Mouse (Mus musculus) intestine, embryonic 15.5 days (tissue): ENCODE measurements at regions not wholly inside any gene's neighbourhood (a gene's known extent, or its start where the extent isn't known, plus 50 kb on each side); places are given as distances from the start of the nearest gene placed in this dataset.

ENCODE experiments used
- ATAC-seq: fragments of 200-750 bp; cut with Nextera tagmentation; 2 replicates; pipeline ENCODE4 v1.8.0; 2017; ENCODE audit warnings: moderate TSS enrichment, moderate library complexity
- H3K27ac ChIP-seq: fragments of 300-500 bp; sonication (generic); 2 replicates; pipeline ENCODE4 v1.5.1; 2015; ENCODE audit warnings: mild to moderate bottlenecking, inconsistent platforms
- H3K27me3 ChIP-seq: fragments of 300-500 bp; sonication (generic); replicated peaks from 2 replicates; pipeline ENCODE4 v1.6.1; 2015; ENCODE audit warnings: inconsistent platforms
- H3K36me3 ChIP-seq: fragments of 300-500 bp; sonication (generic); 2 replicates; pipeline ENCODE4 v1.6.1; 2015; ENCODE audit warnings: inconsistent platforms
- H3K4me1 ChIP-seq: fragments of 300-500 bp; sonication (generic); replicated peaks from 2 replicates; pipeline ENCODE4 v1.6.1; 2015; ENCODE audit warnings: inconsistent platforms
- H3K4me2 ChIP-seq: fragments of 300-500 bp; sonication (generic); replicated peaks from 2 replicates; pipeline ENCODE4 v1.6.1; 2015; ENCODE audit warnings: mild to moderate bottlenecking, inconsistent platforms
- H3K4me3 ChIP-seq: fragments of 300-500 bp; sonication (generic); replicated peaks from 2 replicates; pipeline ENCODE4 v1.5.1; 2015; ENCODE audit warnings: inconsistent platforms
- H3K9ac ChIP-seq: fragments of 300-500 bp; sonication (generic); 2 replicates; pipeline ENCODE4 v1.6.1; 2015; ENCODE audit warnings: inconsistent platforms
- H3K9me3 ChIP-seq: fragments of 300-500 bp; sonication (generic); 2 replicates; pipeline ENCODE4 v1.6.1; 2016; ENCODE audit warnings: inconsistent platforms
- WGBS: fragments of 180-500 bp; shearing (Covaris S2); methylation state at CpG from one replicate; pipeline ENCODE4 v1.1.7; 2015; 5-methylcytosine and 5-hydroxymethylcytosine counted together

GRCm38 (mm10) chr9:61487146-61487545 lies 115.0 kb downstream of the Tle3 start:
- Histone ChIP-seq H3K27ac (no peak overlapping the region), H3K9me3 (no peaks in the 10 kb centered on the region), H3K4me3 (no peak overlapping the region), H3K27me3 (0 out of 2 replicates have a peak, but pooled peaks cover 3% of the 10 kb centered on the region), H3K36me3 (no peaks in the 10 kb centered on the region), H3K4me1 (no peaks in the 10 kb centered on the region), H3K9ac (no peak overlapping the region), H3K4me2 (no peak overlapping the region)
- ATAC-seq = no peak
- WGBS = 69% methylated on average over 7 of the region's 7 CpGs

- WGBS = 27% methylated on average over 3 of the region's 3 CpGs
- no peak overlapping the region for H3K9ac ChIP-seq
- H3K4me2 ChIP-seq = no peak overlapping the region
- no peak overlapping the region for H3K27ac ChIP-seq
- no peaks in the 10 kb centered on the region for H3K36me3 ChIP-seq
- ATAC-seq = no peak
- no peak overlapping the region for H3K4me3 ChIP-seq
- no peaks in the 10 kb centered on the region for H3K4me1 ChIP-seq
- H3K27me3 ChIP-seq = 0 out of 2 replicates have a peak, but pooled peaks cover 3% of the 10 kb centered on the region
- H3K9me3 ChIP-seq = no peaks in the 10 kb centered on the region
Observed at GRCm38 (mm10) chr9:61484391-61484790, 112.2 kb downstream of the Tle3 start.

GRCm38 (mm10) chr9:61479626-61480025 lies 107.5 kb downstream of the Tle3 start:
- Histone ChIP-seq H3K27ac (no peak overlapping the region), H3K27me3 (no peaks in the 10 kb centered on the region), H3K4me2 (no peak overlapping the region), H3K4me1 (no peaks in the 10 kb centered on the region), H3K36me3 (no peaks in the 10 kb centered on the region), H3K4me3 (no peak overlapping the region), H3K9ac (no peak overlapping the region), H3K9me3 (no peaks in the 10 kb centered on the region)
- ATAC-seq = no peak
- 46% methylated on average over 6 of the region's 6 CpGs for WGBS

- ATAC-seq = no peak
- no peaks in the 10 kb centered on the region for H3K36me3 ChIP-seq
- H3K4me2 ChIP-seq = no peak overlapping the region
- H3K4me1 ChIP-seq = no peaks in the 10 kb centered on the region
- H3K27ac ChIP-seq = no peak overlapping the region
- H3K27me3 ChIP-seq = 0 out of 2 replicates have a peak, but pooled peaks cover 2% of the 10 kb centered on the region
- no peak overlapping the region for H3K4me3 ChIP-seq
- 31% methylated on average over 9 of the region's 9 CpGs for WGBS
- no peaks in the 10 kb centered on the region for H3K9me3 ChIP-seq
- H3K9ac ChIP-seq = no peak overlapping the region
Observed at GRCm38 (mm10) chr9:61478862-61479261, 106.7 kb downstream of the Tle3 start.

- Histone ChIP-seq H3K9ac (no peak overlapping the region), H3K36me3 (no peaks in the 10 kb centered on the region), H3K4me3 (no peak overlapping the region), H3K27ac (no peak overlapping the region), H3K9me3 (no peaks in the 10 kb centered on the region), H3K4me1 (no peaks in the 10 kb centered on the region), H3K27me3 (0 out of 2 replicates have a peak, but pooled peaks cover 2% of the 10 kb centered on the region), H3K4me2 (no peak overlapping the region)
- WGBS = 52% methylated on average over 4 of the region's 4 CpGs
- no peak for ATAC-seq
Observed at GRCm38 (mm10) chr9:61476351-61476750, 104.2 kb downstream of the Tle3 start.

- Histone ChIP-seq H3K9me3 (no peaks in the 10 kb centered on the region), H3K9ac (no peak overlapping the region), H3K4me1 (0 out of 2 replicates have a peak, but pooled peaks cover 3% of the 10 kb centered on the region), H3K4me2 (no peak overlapping the region), H3K27me3 (0 out of 2 replicates have a peak, but pooled peaks cover 2% of the 10 kb centered on the region), H3K27ac (no peak overlapping the region), H3K36me3 (no peaks in the 10 kb centered on the region), H3K4me3 (no peak overlapping the region)
- ATAC-seq = no peak
- WGBS = 52% methylated on average over 6 of the region's 6 CpGs
Observed at GRCm38 (mm10) chr9:61470815-61471505, 98.8 kb downstream of the Tle3 start.

- no peak for ATAC-seq
- Histone ChIP-seq H3K4me3 (no peak overlapping the region), H3K4me2 (no peak overlapping the region)
Observed at GRCm38 (mm10) chr9:61468897-61469509, 96.8 kb downstream of the Tle3 start.

GRCm38 (mm10) chr9:61468368-61468848 lies 96.2 kb downstream of the Tle3 start:
- Histone ChIP-seq H3K4me3 (no peak overlapping the region), H3K4me1 (0 out of 2 replicates have a peak, but pooled peaks cover 3% of the 10 kb centered on the region), H3K36me3 (no peaks in the 10 kb centered on the region), H3K9me3 (no peaks in the 10 kb centered on the region), H3K9ac (no peak overlapping the region), H3K4me2 (no peak overlapping the region), H3K27ac (no peak overlapping the region), H3K27me3 (no peaks in the 10 kb centered on the region)
- 42% methylated on average over 6 of the region's 6 CpGs for WGBS
- ATAC-seq = peak; percentile 58; the same call in 1 of the 2 replicates

More at GRCm38 (mm10) chr9:61468897-61469509, 96.8 kb downstream of the Tle3 start:
- 60% methylated on average over 11 of the region's 11 CpGs for WGBS
- no peak overlapping the region for H3K27ac ChIP-seq
- H3K9ac ChIP-seq = no peak overlapping the region
- H3K27me3 ChIP-seq = no peaks in the 10 kb centered on the region
- 0 out of 2 replicates have a peak, but pooled peaks cover 3% of the 10 kb centered on the region for H3K4me1 ChIP-seq
- no peaks in the 10 kb centered on the region for H3K36me3 ChIP-seq
- no peaks in the 10 kb centered on the region for H3K9me3 ChIP-seq
